Mouse (Mus musculus): ENCODE measurements at regions not wholly inside any gene's neighbourhood (a gene's known extent, or its start where the extent isn't known, plus 50 kb on each side); places are given as distances from the start of the nearest gene placed in this dataset.

DNA sequence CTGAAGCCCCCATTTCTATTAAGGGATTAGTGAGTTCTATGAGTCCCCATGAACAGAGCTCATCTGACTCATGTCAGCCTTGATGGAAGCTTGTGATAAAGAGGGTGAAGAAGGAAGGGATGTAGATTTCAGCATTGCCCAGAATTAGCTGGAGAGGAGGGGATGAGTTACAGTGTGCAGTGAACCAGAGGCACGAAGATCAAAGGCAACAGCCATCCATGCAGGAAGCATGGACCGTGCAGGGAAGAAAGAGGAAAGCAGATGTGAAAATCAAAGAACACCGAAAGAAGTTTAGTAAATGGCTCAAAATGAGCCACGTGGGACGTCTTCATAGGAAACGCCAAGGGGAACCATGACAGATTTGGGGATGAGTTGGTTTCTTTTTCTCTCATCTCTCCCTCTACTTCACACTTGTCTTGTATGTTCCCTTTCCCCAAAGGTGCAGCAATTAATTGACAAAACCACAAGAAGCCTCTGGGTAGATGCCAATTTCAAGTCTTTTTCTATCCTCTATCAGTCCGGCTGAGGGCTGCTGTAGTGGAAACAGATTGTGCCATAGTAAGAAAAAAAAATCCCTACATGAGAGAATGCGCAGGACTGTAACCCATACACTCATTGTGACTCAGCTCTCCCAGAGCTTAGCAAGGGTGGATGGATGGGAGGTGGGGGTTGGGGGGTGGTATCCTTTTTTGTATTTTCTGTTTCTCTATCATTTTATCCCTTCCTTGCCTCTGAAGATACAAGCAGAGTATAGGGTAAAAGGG is 243.7 kb upstream of the Spag17 start:
- no peak overlapping the region for H3K4me3 ChIP-seq
- intact Hi-C loops (cut with DNase I) = no loop called here
- no peak overlapping the region for H3K27ac ChIP-seq
- no peak for DNase-seq (ENCODE audit: extremely low spot score in 1 of 2, low spot score in 2 of 2)
- TF ChIP-seq CTCF (IDR thresholded peaks at IDR 0.05) = no peak

DNA sequence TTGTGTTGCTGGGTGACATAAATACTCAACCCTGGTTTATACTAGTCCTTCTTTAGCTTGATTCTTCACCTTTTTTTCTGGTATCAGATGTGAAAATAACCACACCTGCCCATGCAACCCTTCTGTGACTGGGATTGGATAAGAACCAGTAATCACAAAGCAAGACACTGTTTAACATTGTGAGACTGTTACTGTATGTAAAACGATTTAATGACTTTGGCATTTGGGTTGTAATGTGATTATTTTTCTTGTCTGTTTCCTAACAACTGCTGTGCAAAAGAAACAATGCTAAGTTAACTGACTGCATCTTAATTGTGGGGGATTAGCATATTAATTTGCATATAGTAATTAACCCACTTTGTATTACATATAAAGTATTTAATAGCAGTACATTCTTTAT is 240.3 kb upstream of the Spag17 start:
- DNase-seq (ENCODE audit: extremely low spot score in 1 of 2, low spot score in 2 of 2) = no peak
- no peak for TF ChIP-seq CTCF (IDR thresholded peaks at IDR 0.05)
- no peak overlapping the region for H3K27ac ChIP-seq
- intact Hi-C loops (cut with DNase I) = no loop called here
- H3K4me3 ChIP-seq = no peak overlapping the region

DNA sequence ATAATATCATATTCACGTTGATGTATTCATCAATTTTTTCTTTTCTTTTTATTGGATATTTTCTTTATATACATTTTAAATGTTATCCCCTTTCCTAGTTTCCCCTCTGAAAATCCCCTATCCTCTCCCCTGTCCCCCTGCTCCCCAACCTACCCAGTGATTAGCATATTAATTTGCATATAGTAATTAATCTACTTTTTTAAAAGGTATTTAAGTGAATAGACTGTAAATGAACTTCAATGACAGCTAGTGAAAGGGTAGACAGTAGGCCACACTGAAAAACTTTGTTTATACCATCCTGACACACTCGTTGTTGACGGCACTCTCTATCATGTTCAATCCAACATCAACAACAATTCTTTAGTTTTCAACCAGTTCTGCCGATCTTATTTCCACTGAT is 239.9 kb upstream of the Spag17 start:
- no peak for DNase-seq (ENCODE audit: extremely low spot score in 1 of 2, low spot score in 2 of 2)
- Histone ChIP-seq H3K4me3 (no peak overlapping the region), H3K27ac (no peak overlapping the region)
- intact Hi-C loops (cut with DNase I) = no loop called here
- no peak for TF ChIP-seq CTCF (IDR thresholded peaks at IDR 0.05)

DNA sequence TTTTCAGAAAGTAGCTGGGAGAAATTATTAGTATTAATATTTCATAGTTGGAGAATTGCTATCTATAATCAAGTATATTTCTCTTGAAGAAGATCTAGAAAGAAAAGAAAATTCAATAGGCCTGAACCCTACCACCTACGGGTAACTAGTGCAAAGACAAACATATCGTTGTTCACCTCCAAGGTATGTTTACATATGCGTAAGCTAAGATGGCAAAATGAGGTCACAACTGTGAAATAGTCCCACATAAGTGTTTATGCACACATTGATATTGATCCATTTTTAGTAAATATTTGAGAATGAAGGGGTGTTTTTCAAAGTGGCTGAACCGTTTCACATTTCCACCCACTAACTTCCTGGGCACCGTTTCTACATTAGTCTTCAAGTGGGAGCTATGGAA is 227.6 kb upstream of the Spag17 start:
- intact Hi-C loops (cut with DNase I) = no loop called here
- TF ChIP-seq CTCF (IDR thresholded peaks at IDR 0.05) = no peak
- H3K4me3 ChIP-seq = no peak overlapping the region
- no peak for DNase-seq (ENCODE audit: extremely low spot score in 1 of 2, low spot score in 2 of 2)
- H3K27ac ChIP-seq = no peak overlapping the region

DNA sequence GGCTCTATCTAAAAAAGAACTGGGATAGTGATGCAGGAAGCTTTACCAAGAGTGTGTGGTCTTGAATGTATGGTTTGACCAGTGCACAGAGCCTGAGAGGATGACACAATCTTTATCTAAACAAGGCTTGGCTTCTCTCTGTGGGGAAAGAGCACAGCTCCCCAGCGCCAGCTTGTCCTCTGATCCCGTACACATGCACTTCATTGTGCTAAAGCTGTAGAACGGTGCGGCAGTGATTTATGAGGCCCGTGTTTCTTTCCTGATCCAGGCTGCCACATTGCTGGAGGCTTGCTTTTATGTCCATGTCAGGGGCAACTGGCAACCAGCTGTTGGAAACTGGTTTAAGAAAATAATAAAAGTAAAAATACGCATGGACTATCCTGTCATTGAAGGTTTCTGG is 221.4 kb upstream of the Spag17 start:
- Histone ChIP-seq H3K4me3 (no peak overlapping the region), H3K27ac (no peak overlapping the region)
- no peak for TF ChIP-seq CTCF (IDR thresholded peaks at IDR 0.05)
- intact Hi-C loops (cut with DNase I) = no loop called here
- no peak for DNase-seq (ENCODE audit: extremely low spot score in 1 of 2, low spot score in 2 of 2)

DNA sequence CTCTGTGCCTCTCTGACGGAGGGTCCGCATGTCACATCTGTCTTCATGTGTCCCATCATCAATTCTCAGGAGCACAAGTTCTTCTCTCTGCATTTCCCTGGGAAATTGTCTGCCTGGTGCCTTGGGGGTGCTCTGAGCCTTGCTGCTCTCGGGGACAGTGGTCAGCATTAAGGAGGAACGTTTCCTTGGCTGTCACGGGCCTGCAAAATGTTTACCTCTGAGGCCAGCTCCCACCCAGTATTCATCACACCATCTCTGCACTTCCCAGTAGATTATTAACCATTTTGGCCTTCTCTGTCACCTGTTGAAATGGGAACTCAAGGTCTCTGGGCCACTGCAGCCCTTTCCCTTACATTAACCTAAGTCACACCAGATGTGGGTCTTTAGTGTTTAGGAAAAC is 219.8 kb upstream of the Spag17 start:
- intact Hi-C loops (cut with DNase I) = no loop called here
- TF ChIP-seq CTCF (IDR thresholded peaks at IDR 0.05) = no peak
- no peak for DNase-seq (ENCODE audit: extremely low spot score in 1 of 2, low spot score in 2 of 2)
- no peak overlapping the region for H3K27ac ChIP-seq
- no peak overlapping the region for H3K4me3 ChIP-seq

DNA sequence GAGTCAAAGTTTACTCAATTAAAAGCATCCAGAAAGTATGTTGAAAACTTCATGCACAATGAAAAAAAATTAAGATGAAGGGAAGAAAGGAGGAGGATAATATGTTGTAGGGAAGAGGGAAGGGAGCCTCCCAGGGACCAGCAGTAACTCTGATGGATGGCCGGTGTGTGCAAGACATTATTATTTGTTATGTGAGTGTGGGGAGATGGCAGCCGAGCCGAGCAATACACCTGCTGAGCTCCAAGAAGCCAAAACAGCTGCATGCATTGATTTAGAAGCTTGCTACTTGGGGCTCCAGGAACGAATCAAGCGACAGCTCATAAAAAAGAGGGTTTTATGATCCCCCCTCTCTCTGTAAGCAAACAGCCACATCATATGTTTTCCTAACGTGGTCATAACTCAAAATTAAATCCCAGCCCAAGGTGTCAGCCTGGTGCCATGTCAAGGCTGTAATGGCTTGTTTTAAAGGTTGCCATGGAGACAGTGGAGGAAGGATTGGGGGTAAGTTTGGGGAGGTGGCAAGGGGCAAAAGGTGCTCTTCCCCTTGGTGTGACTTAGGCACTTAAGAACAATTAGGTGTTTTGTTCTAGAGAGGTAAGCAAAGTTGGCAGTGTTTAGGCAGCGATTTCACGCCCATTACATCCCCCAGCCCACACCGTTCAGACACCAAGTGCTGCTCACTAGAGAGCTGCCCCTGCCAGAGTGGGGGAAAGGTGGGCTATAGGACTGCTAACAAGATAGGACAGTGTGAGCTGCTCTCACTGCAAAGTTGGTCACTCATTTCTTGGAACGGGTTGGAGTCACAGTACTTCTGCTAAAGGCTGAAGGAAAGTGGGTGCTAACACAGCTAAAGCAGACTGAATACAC is 219.1 kb upstream of the Spag17 start:
- intact Hi-C loops (cut with DNase I) = no loop called here

DNA sequence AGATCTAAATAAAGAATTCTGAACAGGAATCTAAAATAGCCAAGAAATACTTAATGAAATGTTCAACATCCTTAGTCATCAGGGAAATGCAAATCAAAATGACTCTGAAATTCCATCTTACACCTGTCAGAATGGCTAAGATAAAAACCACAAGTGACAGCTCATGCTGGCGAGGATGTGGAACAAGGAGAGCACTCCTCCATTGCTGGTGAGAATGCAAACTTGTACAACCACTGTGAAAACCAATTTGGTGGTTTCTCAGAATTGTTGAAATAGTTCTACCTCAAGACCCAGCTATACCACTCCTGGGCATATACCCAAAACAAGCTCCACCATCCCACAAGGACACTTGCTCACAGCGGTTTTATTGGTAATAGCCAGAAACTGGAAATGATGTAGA is 211.1 kb upstream of the Spag17 start:
- DNase-seq (ENCODE audit: extremely low spot score in 1 of 2, low spot score in 2 of 2) = no peak
- no peak for TF ChIP-seq CTCF (IDR thresholded peaks at IDR 0.05)
- intact Hi-C loops (cut with DNase I) = no loop called here
- Histone ChIP-seq H3K27ac (no peak overlapping the region), H3K4me3 (no peak overlapping the region)

More for the DNA sequence above, 219.1 kb upstream of the Spag17 start:
- DNase-seq (ENCODE audit: extremely low spot score in 1 of 2, low spot score in 2 of 2) = no peak
- no peak overlapping the region for H3K4me3 ChIP-seq
- no peak overlapping the region for H3K27ac ChIP-seq
- TF ChIP-seq CTCF (IDR thresholded peaks at IDR 0.05) = no peak

DNA sequence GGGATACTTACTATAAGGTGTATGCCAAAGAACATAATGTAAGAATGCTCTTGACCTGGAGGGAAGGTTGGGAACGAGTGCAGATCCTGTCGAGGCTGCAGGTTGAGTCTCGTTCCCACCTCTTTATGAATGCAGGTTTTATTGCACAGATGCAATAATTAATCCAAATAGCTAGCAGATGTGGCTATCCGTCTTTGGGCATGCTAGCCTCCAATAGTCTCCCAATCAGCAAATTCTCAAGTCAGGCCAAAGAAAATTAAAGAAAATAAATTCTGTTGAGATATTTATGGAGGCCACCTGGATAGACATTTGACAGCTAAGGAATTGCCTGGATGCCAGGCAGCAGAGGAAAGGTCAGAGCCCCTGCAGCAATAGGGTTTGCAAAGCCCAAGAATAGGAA is 175.7 kb upstream of the Spag17 start:
- intact Hi-C loops (cut with DNase I) = no loop called here
- H3K4me3 ChIP-seq = no peak overlapping the region
- H3K27ac ChIP-seq = no peak overlapping the region
- TF ChIP-seq CTCF (IDR thresholded peaks at IDR 0.05) = no peak
- no peak for DNase-seq (ENCODE audit: extremely low spot score in 1 of 2, low spot score in 2 of 2)

DNA sequence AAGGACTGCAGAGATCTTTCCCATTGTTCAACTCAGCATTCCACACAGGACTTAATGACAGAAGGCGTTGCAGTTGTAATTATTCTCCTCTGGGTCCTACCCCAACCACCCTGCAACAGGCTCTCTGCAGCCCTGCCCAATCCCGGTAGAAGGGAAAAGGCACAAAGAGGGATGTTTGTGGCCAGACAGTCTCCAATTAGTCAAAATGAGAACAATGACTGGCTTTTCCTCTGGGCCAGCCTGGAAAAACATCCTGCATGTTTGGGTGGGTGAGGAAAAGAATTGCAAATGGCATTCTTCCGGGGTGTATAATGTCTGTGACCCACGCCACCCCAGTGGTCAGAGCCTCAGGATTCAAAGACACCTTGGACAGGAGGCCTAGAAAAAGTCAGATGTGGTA is 168.8 kb upstream of the Spag17 start:
- intact Hi-C loops (cut with DNase I) = no loop called here
- no peak for DNase-seq (ENCODE audit: extremely low spot score in 1 of 2, low spot score in 2 of 2)
- TF ChIP-seq CTCF (IDR thresholded peaks at IDR 0.05) = no peak
- Histone ChIP-seq H3K27ac (no peak overlapping the region), H3K4me3 (no peak overlapping the region)

DNA sequence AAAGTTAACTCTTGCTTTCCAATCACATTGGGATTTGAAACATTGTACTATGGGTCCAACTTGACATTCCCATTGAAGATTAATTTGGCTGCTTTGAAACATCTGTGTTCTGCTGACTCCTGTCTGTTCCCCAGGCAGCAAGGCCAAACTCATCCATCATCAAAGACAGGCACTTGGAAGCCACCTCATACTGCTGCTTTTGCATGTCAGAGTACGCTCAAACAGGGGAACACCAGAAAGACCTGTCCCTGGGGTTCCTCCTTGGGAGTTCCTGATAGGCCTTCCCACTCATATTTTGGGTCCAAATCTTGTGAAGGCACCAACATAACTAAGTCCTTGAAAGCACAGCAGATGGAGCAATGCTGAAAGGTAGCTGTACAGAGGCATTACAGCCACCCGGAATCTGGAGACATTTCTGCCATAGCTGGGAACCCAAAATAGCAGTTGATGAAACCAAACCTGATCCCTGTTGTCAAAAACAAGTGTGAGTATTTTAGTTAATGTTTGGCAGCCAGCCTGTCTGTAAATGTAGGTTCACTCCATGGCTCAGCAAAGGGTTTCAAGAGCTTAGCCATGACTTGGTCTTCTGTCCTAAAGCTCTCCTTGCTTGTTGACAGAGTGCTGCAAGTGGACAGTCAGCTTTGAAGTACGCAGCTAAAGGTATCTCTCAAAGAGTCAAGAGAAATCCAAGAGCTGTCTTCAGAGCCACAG is 147.0 kb upstream of the Spag17 start:
- intact Hi-C loops (cut with DNase I) = no loop called here
- no peak for DNase-seq (ENCODE audit: extremely low spot score in 1 of 2, low spot score in 2 of 2)
- H3K27ac ChIP-seq = no peak overlapping the region
- no peak overlapping the region for H3K4me3 ChIP-seq
- no peak for TF ChIP-seq CTCF (IDR thresholded peaks at IDR 0.05)

DNA sequence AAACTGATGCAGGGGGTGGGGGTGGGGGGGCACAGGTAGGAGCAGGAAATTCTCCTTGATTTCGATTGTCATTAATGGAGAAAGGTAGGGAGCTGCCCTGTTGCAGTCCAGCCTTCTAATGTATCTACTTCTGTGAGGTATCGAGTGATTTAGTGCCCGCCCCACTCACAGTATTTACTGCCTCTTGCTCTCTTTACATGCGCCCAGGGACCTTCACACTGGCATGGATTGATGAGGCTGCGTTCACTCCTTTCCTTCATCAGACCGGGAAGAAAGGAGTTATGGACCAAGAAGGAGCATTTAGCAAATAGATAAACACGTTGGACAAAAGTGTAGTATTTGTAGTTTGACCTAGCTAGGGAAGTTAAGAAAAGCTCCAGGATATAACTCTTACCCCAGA is 145.6 kb upstream of the Spag17 start:
- intact Hi-C loops (cut with DNase I) = no loop called here
- no peak for DNase-seq (ENCODE audit: extremely low spot score in 1 of 2, low spot score in 2 of 2)
- TF ChIP-seq CTCF (IDR thresholded peaks at IDR 0.05) = no peak
- Histone ChIP-seq H3K27ac (no peak overlapping the region), H3K4me3 (no peak overlapping the region)
